Mouse (Mus musculus): ENCODE measurements around the gene Fnbp4. TPM values are rescaled to one million over a fixed set of nuclear protein-coding genes. Genes with fewer than 3 reads are reported as not detected.

Fnbp4 gene
- polyA plus RNA-seq, 1 experiment from 2014 or later = 73.7 TPM

DNA sequence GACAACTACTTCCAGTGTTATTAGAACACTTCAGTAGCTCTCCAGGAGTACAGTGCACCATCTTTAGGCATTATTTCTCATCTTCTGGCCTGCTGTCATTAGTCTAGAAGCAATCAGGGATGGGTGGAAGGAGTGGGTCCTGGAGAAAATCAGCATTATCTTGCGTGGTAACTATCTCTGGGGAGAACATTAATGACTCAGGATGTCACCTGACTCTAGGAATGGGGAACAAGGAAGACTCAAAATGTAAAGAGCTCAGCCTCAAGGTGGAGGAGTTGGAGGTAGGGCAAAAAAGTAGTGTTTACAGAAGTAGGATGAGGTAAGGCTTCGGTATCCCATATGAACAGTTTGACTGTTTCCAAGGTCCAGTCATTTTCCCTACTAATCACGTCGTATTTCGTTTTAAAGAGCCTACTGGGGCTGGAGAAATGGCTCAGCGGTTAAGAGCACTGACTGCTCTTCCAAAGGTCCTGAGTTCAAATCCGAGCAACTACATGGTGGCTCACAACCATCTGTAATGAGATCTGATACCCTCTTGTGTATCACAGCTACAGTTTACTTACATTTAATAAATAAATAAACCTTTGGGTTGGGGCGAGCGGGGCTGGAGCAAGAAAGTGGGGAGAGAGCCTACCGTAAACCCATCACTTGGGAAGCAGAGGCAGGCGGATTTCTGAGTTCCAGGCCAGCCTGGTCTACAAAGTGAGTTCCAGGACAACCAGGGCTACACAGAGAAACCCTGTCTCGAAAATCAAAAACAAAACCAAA lies 701 bp upstream of the Fnbp4 start:
- Histone ChIP-seq H3K4me3 (peak overlapping the region; percentile 98), H3K4me1 (replicated peaks) (peaks cover 13% of the 10 kb centered on the region), H3K27me3 (replicated peaks) (no peaks in the 10 kb centered on the region), H3K4me2 (peak overlapping the region; percentile 65), H3K9ac (no peak overlapping the region), H3K9me3 (replicated peaks) (no peaks in the 10 kb centered on the region; the same call in 1 of the 2 replicates), H3K27ac (ENCODE audit: poor library complexity, severe bottlenecking) (peak overlapping the region; percentile 86), H3K36me3 (peaks cover 18% of the 10 kb centered on the region)
- 59% methylated on average over 12 of the region's 12 CpGs for WGBS
- no peak for ATAC-seq (ENCODE audit: insufficient number of reproducible peaks, low FRiP score)

- peak overlapping the region; percentile 99 for H3K27ac ChIP-seq (ENCODE audit: poor library complexity, severe bottlenecking)
- peak; percentile 26 for ATAC-seq (ENCODE audit: insufficient number of reproducible peaks, low FRiP score)
- WGBS = under 1% methylated on average over 54 of the region's 54 CpGs
- H3K4me3 ChIP-seq = peak overlapping the region; percentile 98
- H3K9me3 ChIP-seq (replicated peaks) = no peaks in the 10 kb centered on the region; the same call in 1 of the 2 replicates
- H3K27me3 ChIP-seq (replicated peaks) = no peaks in the 10 kb centered on the region
- H3K36me3 ChIP-seq = peaks cover 28% of the 10 kb centered on the region
- peaks cover 17% of the 10 kb centered on the region for H3K4me1 ChIP-seq (replicated peaks)
- peak overlapping the region; percentile 82 for H3K4me2 ChIP-seq
- H3K9ac ChIP-seq = peak overlapping the region; percentile 95
These were observed 769 bp downstream of the Fnbp4 start for GRCm38 (mm10) chr2:90745740-90746537.

- Histone ChIP-seq H3K27ac (ENCODE audit: poor library complexity, severe bottlenecking) (peak overlapping the region; percentile 99), H3K9ac (peak overlapping the region; percentile 95), H3K27me3 (replicated peaks) (no peaks in the 10 kb centered on the region), H3K36me3 (peaks cover 33% of the 10 kb centered on the region), H3K4me2 (peak overlapping the region; percentile 82), H3K4me3 (peak overlapping the region; percentile 98), H3K4me1 (replicated peaks) (peaks cover 17% of the 10 kb centered on the region), H3K9me3 (replicated peaks) (no peaks in the 10 kb centered on the region; the same call in 1 of the 2 replicates)
- no peak for ATAC-seq (ENCODE audit: insufficient number of reproducible peaks, low FRiP score)
- 15% methylated on average over 4 of the region's 4 CpGs for WGBS
These were observed 1.3 kb downstream of the Fnbp4 start for GRCm38 (mm10) chr2:90746538-90746865.

DNA sequence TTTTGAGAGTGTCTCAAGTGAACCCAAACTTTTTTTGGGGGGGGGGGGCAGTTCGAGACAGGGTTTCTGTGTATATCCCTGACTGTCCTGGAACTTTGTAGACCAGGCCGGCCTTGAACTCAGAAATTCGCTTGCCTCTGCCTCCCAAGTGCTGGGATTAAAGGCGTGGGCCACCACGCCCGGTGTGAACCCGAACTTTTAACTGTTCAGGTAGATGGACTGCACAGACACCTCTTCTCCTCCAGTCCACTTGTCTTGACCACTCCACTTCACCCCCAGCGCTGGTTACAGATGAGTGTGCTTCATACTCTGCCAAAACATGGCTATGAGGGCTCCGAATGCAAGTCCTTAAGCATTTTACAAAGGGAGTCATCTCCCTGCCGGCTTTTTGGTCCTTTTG lies 2.0 kb downstream of the Fnbp4 start:
- H3K9me3 ChIP-seq (replicated peaks) = no peaks in the 10 kb centered on the region; the same call in 1 of the 2 replicates
- H3K4me1 ChIP-seq (replicated peaks) = peaks cover 17% of the 10 kb centered on the region
- no peaks in the 10 kb centered on the region for H3K27me3 ChIP-seq (replicated peaks)
- H3K36me3 ChIP-seq = peaks cover 34% of the 10 kb centered on the region
- no peak overlapping the region for H3K27ac ChIP-seq (ENCODE audit: poor library complexity, severe bottlenecking)
- peak overlapping the region; percentile 82 for H3K4me2 ChIP-seq
- ATAC-seq (ENCODE audit: insufficient number of reproducible peaks, low FRiP score) = no peak
- WGBS = 89% methylated on average over 10 of the region's 10 CpGs
- peak overlapping the region; percentile 98 for H3K4me3 ChIP-seq
- H3K9ac ChIP-seq = no peak overlapping the region

GRCm38 (mm10) chr2:90749676-90750459 lies 4.7 kb downstream of the Fnbp4 start:
- H3K36me3 ChIP-seq = peaks cover 60% of the 10 kb centered on the region
- H3K4me1 ChIP-seq (replicated peaks) = peaks cover 17% of the 10 kb centered on the region
- H3K27me3 ChIP-seq (replicated peaks) = no peaks in the 10 kb centered on the region
- no peaks in the 10 kb centered on the region; the same call in 1 of the 2 replicates for H3K9me3 ChIP-seq (replicated peaks)
- WGBS = 78% methylated on average over 6 of the region's 6 CpGs
- no peak overlapping the region for H3K27ac ChIP-seq (ENCODE audit: poor library complexity, severe bottlenecking)
- no peak overlapping the region for H3K4me3 ChIP-seq
- ATAC-seq (ENCODE audit: insufficient number of reproducible peaks, low FRiP score) = no peak
- no peak overlapping the region for H3K9ac ChIP-seq
- H3K4me2 ChIP-seq = no peak overlapping the region

- WGBS = 93% methylated on average over 2 of the region's 2 CpGs
- Histone ChIP-seq H3K4me1 (replicated peaks) (peaks cover 11% of the 10 kb centered on the region), H3K4me3 (no peak overlapping the region), H3K27ac (ENCODE audit: poor library complexity, severe bottlenecking) (no peak overlapping the region), H3K4me2 (no peak overlapping the region), H3K9ac (no peak overlapping the region), H3K27me3 (replicated peaks) (no peaks in the 10 kb centered on the region), H3K9me3 (replicated peaks) (no peaks in the 10 kb centered on the region), H3K36me3 (peaks cover 80% of the 10 kb centered on the region)
- no peak for ATAC-seq (ENCODE audit: insufficient number of reproducible peaks, low FRiP score)
These were observed 8.4 kb downstream of the Fnbp4 start for GRCm38 (mm10) chr2:90753565-90753964.

GRCm38 (mm10) chr2:90754188-90754587 lies 9.0 kb downstream of the Fnbp4 start:
- 97% methylated on average over 3 of the region's 3 CpGs for WGBS
- Histone ChIP-seq H3K4me2 (no peak overlapping the region), H3K27me3 (replicated peaks) (no peaks in the 10 kb centered on the region), H3K27ac (ENCODE audit: poor library complexity, severe bottlenecking) (no peak overlapping the region), H3K36me3 (peaks cover 81% of the 10 kb centered on the region), H3K4me1 (replicated peaks) (peaks cover 5% of the 10 kb centered on the region), H3K4me3 (no peak overlapping the region), H3K9me3 (replicated peaks) (no peaks in the 10 kb centered on the region), H3K9ac (no peak overlapping the region)
- no peak for ATAC-seq (ENCODE audit: insufficient number of reproducible peaks, low FRiP score)

GRCm38 (mm10) chr2:90765123-90765522 lies 20.0 kb downstream of the Fnbp4 start:
- Histone ChIP-seq H3K9ac (no peak overlapping the region), H3K4me2 (no peak overlapping the region), H3K4me3 (no peak overlapping the region), H3K36me3 (peaks cover 83% of the 10 kb centered on the region), H3K27me3 (replicated peaks) (no peaks in the 10 kb centered on the region), H3K4me1 (replicated peaks) (no peaks in the 10 kb centered on the region), H3K27ac (ENCODE audit: poor library complexity, severe bottlenecking) (no peak overlapping the region), H3K9me3 (replicated peaks) (no peaks in the 10 kb centered on the region)
- ATAC-seq (ENCODE audit: insufficient number of reproducible peaks, low FRiP score) = no peak
- whole genome bisulfite sequencing = 86% methylated on average over 3 of the region's 3 CpGs

GRCm38 (mm10) chr2:90781323-90781722 lies 36.2 kb downstream of the Fnbp4 start:
- Histone ChIP-seq H3K27ac (ENCODE audit: poor library complexity, severe bottlenecking) (no peak overlapping the region), H3K4me3 (no peak overlapping the region), H3K36me3 (peaks cover 37% of the 10 kb centered on the region), H3K9ac (no peak overlapping the region), H3K27me3 (replicated peaks) (peaks cover 8% of the 10 kb centered on the region; the same call in 1 of the 2 replicates), H3K4me1 (replicated peaks) (peaks cover 8% of the 10 kb centered on the region), H3K9me3 (replicated peaks) (no peaks in the 10 kb centered on the region), H3K4me2 (no peak overlapping the region)
- 39% methylated on average over 3 of the region's 3 CpGs for WGBS
- ATAC-seq (ENCODE audit: insufficient number of reproducible peaks, low FRiP score) = no peak

DNA sequence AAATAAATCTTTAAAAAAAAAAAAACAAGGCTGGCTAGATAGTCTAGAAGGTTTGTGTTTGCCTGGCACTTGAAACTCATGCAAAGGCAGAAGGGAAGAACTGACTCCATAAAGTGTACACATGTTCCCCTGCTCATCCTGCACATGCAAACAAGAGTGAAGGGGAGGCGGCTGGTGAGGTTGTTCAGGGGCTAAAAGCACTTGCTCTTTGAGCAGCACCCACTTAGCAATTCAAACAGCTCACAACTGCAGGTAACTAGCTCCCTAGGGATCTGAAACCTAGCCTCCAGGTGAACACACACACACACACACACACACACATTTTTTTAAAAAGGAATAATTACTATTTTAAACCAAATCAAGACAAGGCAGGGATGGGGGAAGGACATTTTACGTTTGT lies 36.8 kb downstream of the Fnbp4 start:
- Histone ChIP-seq H3K27me3 (replicated peaks) (peaks cover 8% of the 10 kb centered on the region; the same call in 1 of the 2 replicates), H3K9me3 (replicated peaks) (no peaks in the 10 kb centered on the region), H3K4me2 (no peak overlapping the region), H3K4me3 (no peak overlapping the region), H3K9ac (no peak overlapping the region), H3K27ac (ENCODE audit: poor library complexity, severe bottlenecking) (no peak overlapping the region), H3K4me1 (replicated peaks) (peaks cover 8% of the 10 kb centered on the region), H3K36me3 (peaks cover 31% of the 10 kb centered on the region)
- no peak for ATAC-seq (ENCODE audit: insufficient number of reproducible peaks, low FRiP score)
- 50% methylated on average over 2 of the region's 2 CpGs for WGBS

DNA sequence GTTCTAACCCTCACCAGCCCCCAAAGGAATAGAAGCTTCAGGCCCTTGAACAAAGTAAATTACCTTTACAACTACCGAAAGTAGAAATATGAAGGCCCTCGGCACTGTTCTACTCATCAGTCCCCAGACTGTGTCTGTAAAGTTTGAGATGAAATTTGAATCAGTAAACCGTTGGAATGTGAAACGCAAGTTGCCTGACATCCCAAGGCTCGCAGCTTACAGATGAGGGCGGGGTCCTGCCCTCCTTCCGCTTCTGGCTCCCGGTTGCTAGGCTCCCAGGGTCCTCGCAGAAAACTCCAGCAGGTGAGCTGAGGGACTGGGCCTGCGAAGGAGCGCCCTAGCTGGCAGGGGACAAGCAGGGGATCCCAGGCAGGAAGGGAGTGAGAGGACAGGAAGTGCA lies 37.3 kb downstream of the Fnbp4 start, which contains the start of gene Agbl2:
Agbl2 (plus strand) TSS at position 270 of the 400 bp plus-strand sequence.
- Histone ChIP-seq H3K4me2 (peak within 1 kb of the TSS; percentile 96), H3K36me3 (peaks cover 27% of the 10 kb centered on the region), H3K4me3 (peak within 1 kb of the TSS; percentile 57), H3K9me3 (replicated peaks) (no peaks in the 10 kb centered on the region), H3K9ac (peak within 1 kb of the TSS; percentile 68), H3K4me1 (replicated peaks) (peaks cover 8% of the 10 kb centered on the region), H3K27ac (ENCODE audit: poor library complexity, severe bottlenecking) (no peak within 1 kb of the TSS), H3K27me3 (replicated peaks) (peaks cover 8% of the 10 kb centered on the region; the same call in 1 of the 2 replicates)
- WGBS = 7% methylated on average over 11 of the region's 11 CpGs
- peak; percentile 64 for ATAC-seq (ENCODE audit: insufficient number of reproducible peaks, low FRiP score)
